ENCODE assay signal across 10 mouse cellular contexts in the genomic region with DNA sequence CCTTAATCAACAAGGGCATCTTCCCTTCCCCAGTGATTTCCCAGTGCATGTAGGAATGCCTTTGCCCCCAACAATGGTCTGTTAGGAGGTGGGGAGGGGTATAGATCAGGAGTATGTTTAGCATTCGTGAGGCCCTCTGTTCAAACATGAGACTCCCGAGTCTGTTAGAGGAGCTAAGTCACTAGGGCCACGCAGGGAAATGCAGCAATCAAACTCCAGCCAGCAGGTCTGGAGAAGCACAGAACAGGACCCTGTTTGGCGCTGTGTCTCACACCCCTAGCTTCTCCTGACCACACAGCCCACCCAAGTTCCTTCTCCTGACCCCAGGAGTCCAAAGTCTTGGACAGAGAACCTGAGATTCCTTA.
DNase-seq lines count a peak whose midpoint lies in the region; ATAC-seq and TF ChIP-seq lines count a peak whose summit lies in the region.
"Had no signal": no experiment of that assay in that cellular context is flagged by ENCODE, and none has a peak within 500 bp of the region (broad histone marks: within the 10 kb centered on the region; RNA-seq: fewer than 3 reads in every experiment).

No protein-coding gene starts in this region.

- 42% methylated on average over 4 of the region's 4 CpGs for WGBS in kidney, postnatal 0 days
- 37% methylated on average over 4 of the region's 4 CpGs for WGBS in stomach, embryonic 15.5 days
- 47% methylated on average over 4 of the region's 4 CpGs for WGBS in stomach, postnatal 0 days
- WGBS in neural tube, embryonic 15.5 days, result 46% methylated on average over 4 of the region's 4 CpGs

- H3K4me3 ChIP-seq in kidney, postnatal 0 days (replicated peaks; ENCODE audit: low read depth, low read length), result no peak overlapping the region
- H3K4me3 ChIP-seq in stomach, embryonic 15.5 days (replicated peaks), result no peak overlapping the region
- H3K4me3 ChIP-seq in stomach, postnatal 0 days (ENCODE audit: low read depth, low read length), result no peak overlapping the region
- H3K4me3 ChIP-seq in neural tube, embryonic 15.5 days (replicated peaks), result no peak overlapping the region

- ATAC-seq in kidney, postnatal 0 days (replicated peaks; ENCODE audit: low FRiP score, low read depth), result no peak
- ATAC-seq in stomach, embryonic 15.5 days (ENCODE audit: insufficient read depth, low FRiP score, low read depth), result no peak
- no peak for ATAC-seq in stomach, postnatal 0 days (ENCODE audit: low FRiP score, low TSS enrichment)
- ATAC-seq in neural tube, embryonic 15.5 days (ENCODE audit: low FRiP score), result no peak

- H3K27ac ChIP-seq in kidney, postnatal 0 days, result 0 out of 2 replicates have a peak overlapping the region, but pooled peaks have one; percentile 3
- peak overlapping the region; percentile 16; the same call in 1 of the 2 replicates for H3K27ac ChIP-seq in stomach, embryonic 15.5 days
- no peak overlapping the region for H3K27ac ChIP-seq in stomach, postnatal 0 days (replicated peaks)
- 0 out of 2 replicates have a peak overlapping the region, but pooled peaks have one; percentile 13 for H3K27ac ChIP-seq in neural tube, embryonic 15.5 days (replicated peaks)

- DNase-seq in heart, adult 11 months, result peak; percentile 86
- no peak for DNase-seq in heart, postnatal 25 days (ENCODE audit: low spot score)
- DNase-seq in kidney, postnatal 0 days (ENCODE audit: low spot score), result no peak
- no peak for DNase-seq in kidney, postnatal 36 days
- no peak for DNase-seq in stomach, postnatal 0 days (ENCODE audit: low spot score)
- DNase-seq in adrenal gland, adult 8-10 months, result no peak
- DNase-seq: forebrain, postnatal 0 days; layer of hippocampus, adult 9-11 months had no signal

- H3K9me3 ChIP-seq in kidney, postnatal 0 days (replicated peaks; ENCODE audit: low read length), result no peaks in the 10 kb centered on the region
- H3K9me3 ChIP-seq in stomach, embryonic 15.5 days, result no peaks in the 10 kb centered on the region
- no peaks in the 10 kb centered on the region for H3K9me3 ChIP-seq in stomach, postnatal 0 days (ENCODE audit: control insufficient read depth, low read length)
- no peaks in the 10 kb centered on the region for H3K9me3 ChIP-seq in neural tube, embryonic 15.5 days (replicated peaks)

- H3K9ac ChIP-seq in kidney, postnatal 0 days (ENCODE audit: low read depth, low read length), result no peak overlapping the region
- H3K9ac ChIP-seq in stomach, embryonic 15.5 days, result no peak overlapping the region
- H3K9ac ChIP-seq in stomach, postnatal 0 days (ENCODE audit: low read length), result no peak overlapping the region
- no peak overlapping the region for H3K9ac ChIP-seq in neural tube, embryonic 15.5 days (replicated peaks)
- H3K9ac ChIP-seq: forebrain, postnatal 0 days had no signal

- no peaks in the 10 kb centered on the region for H3K36me3 ChIP-seq in kidney, postnatal 0 days (ENCODE audit: insufficient read depth, low read length)
- H3K36me3 ChIP-seq in stomach, embryonic 15.5 days, result no peaks in the 10 kb centered on the region
- H3K36me3 ChIP-seq in stomach, postnatal 0 days (ENCODE audit: control insufficient read depth, insufficient read depth, low read length), result no peaks in the 10 kb centered on the region
- no peaks in the 10 kb centered on the region for H3K36me3 ChIP-seq in neural tube, embryonic 15.5 days

- TF ChIP-seq CTCF in kidney, postnatal 0 days (IDR thresholded peaks at IDR 0.05; ENCODE audit: low read depth), result no peak
- TF ChIP-seq CTCF in stomach, postnatal 0 days (IDR thresholded peaks at IDR 0.05; ENCODE audit: low read depth), result no peak

- no peak for TF ChIP-seq EP300 in stomach, postnatal 0 days (optimal IDR thresholded peaks at IDR 0.05)

- intact Hi-C loops in heart, postnatal 25 days (cut with DNase I), result no loop called here

- no peak overlapping the region for H3K4me2 ChIP-seq in kidney, postnatal 0 days (ENCODE audit: low read length)
- no peak overlapping the region for H3K4me2 ChIP-seq in stomach, embryonic 15.5 days
- H3K4me2 ChIP-seq in stomach, postnatal 0 days (replicated peaks; ENCODE audit: low read depth), result no peak overlapping the region
- H3K4me2 ChIP-seq in neural tube, embryonic 15.5 days, result no peak overlapping the region

- H3K27me3 ChIP-seq in kidney, postnatal 0 days (ENCODE audit: insufficient read depth, low read length), result no peaks in the 10 kb centered on the region
- H3K27me3 ChIP-seq in stomach, embryonic 15.5 days (replicated peaks), result no peaks in the 10 kb centered on the region
- no peaks in the 10 kb centered on the region; the same call in 1 of the 2 replicates for H3K27me3 ChIP-seq in stomach, postnatal 0 days (ENCODE audit: control insufficient read depth, insufficient read depth, low read length)
- no peaks in the 10 kb centered on the region for H3K27me3 ChIP-seq in neural tube, embryonic 15.5 days (replicated peaks)

- H3K4me1 ChIP-seq in kidney, postnatal 0 days (replicated peaks; ENCODE audit: insufficient read depth, low read length), result peaks cover 6% of the 10 kb centered on the region; the same call in 1 of the 2 replicates
- peaks cover 15% of the 10 kb centered on the region; the same call in 1 of the 2 replicates for H3K4me1 ChIP-seq in stomach, embryonic 15.5 days
- H3K4me1 ChIP-seq in stomach, postnatal 0 days (replicated peaks; ENCODE audit: control insufficient read depth, insufficient read depth), result no peaks in the 10 kb centered on the region
- H3K4me1 ChIP-seq in neural tube, embryonic 15.5 days, result peaks cover 26% of the 10 kb centered on the region
